Mouse (Mus musculus): ENCODE results near the gene Ints7.

Gene Ints7

DNA sequence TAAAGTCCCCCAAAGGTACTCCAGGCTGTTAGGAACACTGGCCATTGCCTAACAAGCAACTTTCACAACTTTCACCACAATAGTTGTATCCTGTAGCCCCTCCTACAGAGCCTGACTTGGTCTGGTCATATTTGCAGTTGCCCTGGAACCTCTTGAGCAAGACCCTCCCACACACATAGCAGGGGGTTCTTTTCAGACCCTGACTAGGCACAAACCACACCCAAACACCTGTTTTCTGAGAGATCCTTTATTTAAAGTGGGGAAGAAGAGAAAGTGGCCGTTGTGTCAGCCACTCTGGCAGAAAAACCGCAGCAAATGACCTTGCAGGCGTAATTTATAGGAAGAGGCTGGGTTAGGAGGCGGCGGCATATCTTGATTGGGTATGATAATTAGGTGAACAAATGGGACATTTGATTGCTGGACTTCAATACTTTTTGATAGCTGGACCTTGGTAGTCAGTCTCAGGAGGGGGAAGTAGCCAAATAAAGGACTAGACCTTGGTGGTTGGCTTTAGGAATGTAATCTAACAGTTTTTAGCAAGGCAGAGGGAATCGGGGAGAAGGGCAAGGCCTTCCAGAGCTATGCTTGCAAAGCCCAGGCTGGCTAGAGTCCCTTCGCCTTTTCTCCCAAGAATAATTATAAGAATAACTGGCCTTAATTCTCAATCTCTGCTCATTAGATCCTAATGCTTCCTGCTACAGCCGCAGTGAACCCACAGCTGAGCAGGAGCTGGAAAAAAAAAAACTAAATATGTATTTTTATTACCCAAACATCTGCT, 85.8 kb downstream of the Ints7 start:
- in situ Hi-C loops (cut with MboI; ENCODE audit: low pct_unique_long_range_greater_than_20kb in 1 of 2, low sequenced_read_pairs in 2 of 2, unreplicated experiment in 1 of 2): no loop called here

DNA sequence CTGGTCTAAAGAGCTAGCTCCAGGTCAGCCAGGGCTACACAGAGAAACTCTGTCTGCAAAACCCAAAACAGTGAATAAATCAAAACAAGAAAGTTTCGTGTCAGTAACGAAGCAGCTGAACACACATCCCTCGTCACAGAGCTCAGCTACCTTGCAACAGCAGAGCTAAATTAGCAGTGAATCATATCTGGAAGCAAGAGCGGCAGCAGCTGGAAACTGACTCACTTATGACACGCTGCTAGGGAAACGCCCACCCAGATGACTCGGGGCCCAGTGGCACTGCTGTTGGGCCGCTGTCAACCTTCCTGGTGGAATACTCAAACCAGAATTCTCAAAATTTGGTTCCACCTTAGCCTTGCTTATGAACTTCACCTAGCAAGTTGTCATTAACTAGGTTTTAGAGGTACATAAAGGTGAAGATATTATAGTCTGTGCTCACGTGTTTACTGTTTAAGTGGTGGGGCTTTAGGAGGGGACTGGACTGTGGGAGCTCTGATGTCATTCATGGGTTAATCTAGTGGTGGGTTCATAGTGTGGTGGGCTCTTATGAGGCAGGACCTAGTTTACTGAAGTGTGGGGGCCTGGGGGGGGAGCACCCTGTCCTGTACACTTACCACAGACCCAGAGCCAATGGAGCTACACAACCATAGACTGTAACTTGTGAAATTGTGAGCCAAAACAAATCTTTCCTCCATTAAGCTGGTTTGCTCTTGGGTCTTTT, 86.9 kb downstream of the Ints7 start:
- in situ Hi-C loops (cut with MboI; ENCODE audit: low pct_unique_long_range_greater_than_20kb in 1 of 2, low sequenced_read_pairs in 2 of 2, unreplicated experiment in 1 of 2): no loop called here

DNA sequence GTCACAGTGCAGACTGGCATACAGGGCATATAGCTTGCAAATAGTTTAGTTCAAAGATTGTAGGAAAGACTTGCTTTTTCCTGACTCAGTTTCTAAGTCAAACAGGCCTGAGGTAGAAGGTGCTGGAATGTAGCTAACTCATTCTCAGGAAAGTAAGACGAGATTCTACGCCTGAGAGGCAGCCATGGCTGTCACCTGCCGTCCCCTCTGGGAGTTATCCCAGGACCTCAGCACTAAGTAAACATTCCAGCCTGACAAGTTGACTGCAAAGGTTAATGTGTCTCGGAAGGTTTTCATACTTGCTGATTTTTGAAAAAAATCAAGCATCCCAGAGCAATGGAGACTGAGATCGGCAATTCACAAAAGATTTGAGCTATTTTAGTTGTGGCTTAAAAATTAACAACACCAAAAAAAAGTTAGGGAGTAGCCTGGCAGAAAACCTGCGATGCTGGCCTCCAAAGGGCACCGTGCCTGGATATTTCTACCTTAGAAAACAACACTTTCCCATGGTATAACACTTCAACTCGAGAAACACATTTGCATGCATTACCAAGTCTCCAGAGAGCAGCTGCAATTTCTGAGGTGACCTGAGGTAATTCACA, 87.6 kb downstream of the Ints7 start:
- in situ Hi-C loops (cut with MboI; ENCODE audit: low pct_unique_long_range_greater_than_20kb in 1 of 2, low sequenced_read_pairs in 2 of 2, unreplicated experiment in 1 of 2): no loop called here

GRCm38 (mm10) chr1:191663603-191664002, 88.2 kb downstream of the Ints7 start:
- in situ Hi-C loops (cut with MboI; ENCODE audit: low pct_unique_long_range_greater_than_20kb in 1 of 2, low sequenced_read_pairs in 2 of 2, unreplicated experiment in 1 of 2): no loop called here

DNA sequence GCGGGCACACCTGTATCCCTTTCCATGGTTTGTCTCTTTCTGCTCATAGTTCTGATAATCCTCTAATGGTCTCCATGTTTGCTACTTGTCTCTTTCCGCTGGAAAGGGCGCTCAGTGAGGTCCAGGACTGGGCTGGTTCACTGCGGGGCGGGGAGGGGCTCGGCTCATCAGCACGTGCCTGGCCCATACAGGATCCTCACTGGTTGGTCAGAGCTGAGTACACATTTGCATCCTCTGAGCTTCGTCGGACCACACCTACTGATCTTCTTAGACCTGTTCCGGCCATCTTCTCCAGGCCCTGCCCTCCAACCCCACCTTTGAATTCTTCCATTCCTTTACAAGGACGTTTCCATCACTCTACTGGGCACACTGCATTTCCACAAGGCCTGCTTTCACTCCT, 90.9 kb downstream of the Ints7 start:
- in situ Hi-C loops (cut with MboI; ENCODE audit: low pct_unique_long_range_greater_than_20kb in 1 of 2, low sequenced_read_pairs in 2 of 2, unreplicated experiment in 1 of 2): no loop called here

GRCm38 (mm10) chr1:191668030-191668429, 92.6 kb downstream of the Ints7 start:
- in situ Hi-C loops (cut with MboI; ENCODE audit: low pct_unique_long_range_greater_than_20kb in 1 of 2, low sequenced_read_pairs in 2 of 2, unreplicated experiment in 1 of 2): no loop called here
